In the genomic region with DNA sequence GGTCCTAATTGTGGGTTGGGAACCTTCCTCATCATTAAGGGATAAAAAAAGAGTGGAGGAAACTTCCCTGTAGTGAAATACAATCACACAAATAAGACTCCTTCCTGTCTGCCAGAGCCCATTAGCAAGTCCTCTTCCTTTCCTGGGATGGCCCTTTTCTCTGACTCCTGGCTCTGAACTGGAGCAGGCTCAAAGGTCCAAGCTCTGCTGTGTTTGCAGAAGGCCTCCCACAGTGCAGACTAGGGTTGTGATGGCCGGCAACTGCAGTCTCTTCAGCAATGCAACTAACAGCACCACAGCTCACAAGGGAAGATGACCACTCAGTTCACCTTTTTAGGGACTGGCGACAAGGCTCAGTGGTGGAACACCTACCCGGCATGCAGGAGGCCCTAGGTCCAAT, we compare ENCODE assay signal across 23 mouse cellular contexts. TPM values are rescaled to one million over a fixed set of nuclear protein-coding genes. Genes with fewer than 3 reads are reported as not detected.
A peak's percentile ranks its signal among the peaks of the same experiment; 100 is the strongest.
DNase-seq lines count a peak whose midpoint lies in the region; ATAC-seq and TF ChIP-seq lines count a peak whose summit lies in the region.
"Had no signal": no experiment of that assay in that cellular context is flagged by ENCODE, and none has a peak within 500 bp of the region (broad histone marks: within the 10 kb centered on the region; RNA-seq: fewer than 3 reads in every experiment).

No protein-coding gene starts in this region.

- peak overlapping the region; percentile 78 for H3K27ac ChIP-seq in gastrocnemius, adult 2 months
- peak overlapping the region; percentile 70 for H3K27ac ChIP-seq in heart, postnatal 0 days (ENCODE audit: low read depth)
- 0 out of 2 replicates have a peak overlapping the region, but pooled peaks have one; percentile 16 for H3K27ac ChIP-seq in liver, embryonic 11.5 days (ENCODE audit: low read depth, low read length)
- H3K27ac ChIP-seq: hindbrain, embryonic 14.5 days; limb, embryonic 15.5 days; neural tube, embryonic 12.5 days; stomach, embryonic 15.5 days had no signal

- H3K4me3 ChIP-seq in gastrocnemius, adult 2 months: no peak overlapping the region
- H3K4me3 ChIP-seq in heart, postnatal 0 days (ENCODE audit: low read depth, low read length): no peak overlapping the region
- H3K4me3 ChIP-seq in liver, embryonic 11.5 days (ENCODE audit: low read depth, low read length): no peak overlapping the region
- H3K4me3 ChIP-seq: limb, embryonic 15.5 days; neural tube, embryonic 12.5 days; stomach, embryonic 15.5 days had no signal

- H3K9ac ChIP-seq in heart, postnatal 0 days (replicated peaks; ENCODE audit: low read depth, low read length): peak overlapping the region; percentile 42; the same call in 1 of the 2 replicates
- H3K9ac ChIP-seq in liver, embryonic 11.5 days (ENCODE audit: low read depth, low read length): no peak overlapping the region
- H3K9ac ChIP-seq: hindbrain, embryonic 14.5 days; limb, embryonic 15.5 days; neural tube, embryonic 12.5 days; stomach, embryonic 15.5 days had no signal

- WGBS in heart, postnatal 0 days: 85% methylated on average over 3 of the region's 3 CpGs
- 84% methylated on average over 3 of the region's 3 CpGs for WGBS in liver, embryonic 11.5 days

- peaks cover 45% of the 10 kb centered on the region for H3K36me3 ChIP-seq in heart, postnatal 0 days (replicated peaks; ENCODE audit: control insufficient read depth, insufficient read depth, low read length)
- peaks cover 14% of the 10 kb centered on the region; the same call in 1 of the 2 replicates for H3K36me3 ChIP-seq in liver, embryonic 11.5 days (ENCODE audit: control insufficient read depth, insufficient read depth, low read length)

- no peaks in the 10 kb centered on the region for H3K27me3 ChIP-seq in heart, postnatal 0 days (ENCODE audit: control insufficient read depth, insufficient read depth, low read length)
- 0 out of 2 replicates have a peak, but pooled peaks cover 3% of the 10 kb centered on the region for H3K27me3 ChIP-seq in liver, embryonic 11.5 days (replicated peaks; ENCODE audit: control insufficient read depth, insufficient read depth, low read length)
- H3K27me3 ChIP-seq: limb, embryonic 15.5 days; neural tube, embryonic 12.5 days; stomach, embryonic 15.5 days had no signal

- H3K4me2 ChIP-seq in heart, postnatal 0 days (ENCODE audit: low read depth, low read length): no peak overlapping the region
- H3K4me2 ChIP-seq in liver, embryonic 11.5 days: no peak overlapping the region
- H3K4me2 ChIP-seq: hindbrain, embryonic 14.5 days; limb, embryonic 15.5 days; neural tube, embryonic 12.5 days; stomach, embryonic 15.5 days had no signal

- no peak for ATAC-seq in heart, postnatal 0 days (ENCODE audit: insufficient read depth, low read depth)
- ATAC-seq in liver, embryonic 11.5 days (replicated peaks; ENCODE audit: low FRiP score): no peak
- ATAC-seq in inflammation-experienced regulatory T-cells, adult 6 months: no peak
- ATAC-seq: forebrain, embryonic 14.5 days had no signal

- peaks cover 4% of the 10 kb centered on the region; the same call in 1 of the 2 replicates for H3K4me1 ChIP-seq in heart, postnatal 0 days (ENCODE audit: control insufficient read depth, insufficient read depth)
- H3K4me1 ChIP-seq in liver, embryonic 11.5 days (replicated peaks; ENCODE audit: control insufficient read depth, insufficient read depth, low read length): no peaks in the 10 kb centered on the region
- H3K4me1 ChIP-seq: limb, embryonic 15.5 days; neural tube, embryonic 12.5 days; stomach, embryonic 15.5 days had no signal

- no peak for TF ChIP-seq EP300 in heart, postnatal 0 days (IDR thresholded peaks at IDR 0.05; ENCODE audit: low read depth)

- DNase-seq in gastrocnemius, adult 2 months: no peak
- DNase-seq in gastrocnemius, postnatal 4 days (ENCODE audit: low spot score in 2 of 2): no peak
- DNase-seq in heart, postnatal 0 days (ENCODE audit: low spot score): no peak
- DNase-seq in heart, adult 9 months (ENCODE audit: low spot score in 2 of 2): no peak
- peak; percentile 78 for DNase-seq in Muller cell, postnatal 12 days (ENCODE audit: inconsistent ontology term)
- DNase-seq in liver, embryonic 11.5 days (ENCODE audit: low spot score): no peak
- DNase-seq in left cerebral cortex, adult 18-20 months (ENCODE audit: low spot score in 2 of 2): no peak
- DNase-seq: cerebellum, adult 11 months; cerebellum, postnatal 25 days; lung, postnatal 36 days; right cerebral cortex, postnatal 14 days; thymus, adult 2 months had no signal

- intact Hi-C loops in gastrocnemius, adult 2 months (cut with DNase I): no loop called here

- no peak for TF ChIP-seq CTCF in gastrocnemius, adult 2 months (IDR thresholded peaks at IDR 0.05)
- no peak for TF ChIP-seq CTCF in heart, postnatal 0 days (IDR thresholded peaks at IDR 0.05; ENCODE audit: low read depth)

- H3K9me3 ChIP-seq in heart, postnatal 0 days (replicated peaks; ENCODE audit: control insufficient read depth, low read length): no peaks in the 10 kb centered on the region
- H3K9me3 ChIP-seq in liver, embryonic 11.5 days (ENCODE audit: control insufficient read depth, low read length): no peaks in the 10 kb centered on the region
- H3K9me3 ChIP-seq: limb, embryonic 15.5 days; neural tube, embryonic 12.5 days; stomach, embryonic 15.5 days had no signal

RNA-seq across cellular contexts. Expression of a gene that starts 4.2 kb away (rescaled TPM):
- total RNA-seq in gastrocnemius, adult 2 months (2021): under 1 TPM in 1 of 2 experiments, not detected in 1; 0.06 TPM
- under 1 TPM; 0.02 to 0.10 TPM for total RNA-seq in gastrocnemius, postnatal 4 days (2021)
- 0.23 TPM in 1 of 2 replicates, not detected in the other for total RNA-seq in heart, postnatal 0 days (2014; rRNA removed; ENCODE audit: low replicate concordance)
- polyA plus RNA-seq in heart, postnatal 0 days (2015; fragmentation: Nextera tagmentation; extraction: Ambion mirVana): not detected in 2 replicates
- polyA plus RNA-seq in liver, embryonic 11.5 days (2014; fragmentation: Nextera tagmentation; extraction: Ambion mirVana): 0.16 TPM in 1 of 2 replicates, not detected in the other
- total RNA-seq in left cerebral cortex, adult 18-20 months (2021): under 1 TPM in 1 of 2 experiments, not detected in 1; 0.05 TPM
- polyA plus RNA-seq in inflammation-experienced regulatory T-cells, adult 6 months (2017; shearing (Covaris generic)): not detected
- total RNA-seq: adrenal gland, adult 2 months; granulocyte monocyte progenitor cell, adult 5-6 weeks; layer of hippocampus, postnatal 25 days; left cerebral cortex, postnatal 25 days; MEL had no signal
- polyA plus RNA-seq: forebrain, embryonic 14.5 days; hindbrain, embryonic 14.5 days; neural tube, embryonic 12.5 days had no signal

RNA-seq across cellular contexts. Expression of a gene that starts 23.8 kb away (rescaled TPM):
- 10 to 100 TPM; 14.2 to 15.1 TPM for total RNA-seq in gastrocnemius, adult 2 months (2021)
- total RNA-seq in gastrocnemius, postnatal 4 days (2021): 10 to 100 TPM; 43.3 to 49.6 TPM
- total RNA-seq in heart, postnatal 0 days (2014; rRNA removed; ENCODE audit: low replicate concordance): 43.3 and 46.6 TPM in 2 replicates
- polyA plus RNA-seq in heart, postnatal 0 days (2015; fragmentation: Nextera tagmentation; extraction: Ambion mirVana): 59.2 and 62.2 TPM in 2 replicates
- polyA plus RNA-seq in liver, embryonic 11.5 days (2014; fragmentation: Nextera tagmentation; extraction: Ambion mirVana): 133 and 135 TPM in 2 replicates
- 10 to 100 TPM; 82.7 to 89.4 TPM for total RNA-seq in left cerebral cortex, adult 18-20 months (2021)
- polyA plus RNA-seq in inflammation-experienced regulatory T-cells, adult 6 months (2017; shearing (Covaris generic)): 10 to 100 TPM; 23.4 to 58.2 (median 50.6) TPM

RNA-seq across cellular contexts. Expression of a gene that starts 36.4 kb away (rescaled TPM):
- total RNA-seq in gastrocnemius, adult 2 months (2021): 10 to 100 TPM; 38.7 to 50.9 TPM
- 10 to 100 TPM; 44.6 to 45.1 TPM for total RNA-seq in gastrocnemius, postnatal 4 days (2021)
- total RNA-seq in heart, postnatal 0 days (2014; rRNA removed; ENCODE audit: low replicate concordance): 48.3 and 161 TPM in 2 replicates
- 32.3 and 41.9 TPM in 2 replicates for polyA plus RNA-seq in heart, postnatal 0 days (2015; fragmentation: Nextera tagmentation; extraction: Ambion mirVana)
- polyA plus RNA-seq in liver, embryonic 11.5 days (2014; fragmentation: Nextera tagmentation; extraction: Ambion mirVana): 78.6 and 80.2 TPM in 2 replicates
- total RNA-seq in left cerebral cortex, adult 18-20 months (2021): 10 to 100 TPM; 27.5 to 32.6 TPM
- 10 to 100 TPM; 10.4 to 14.6 (median 10.6) TPM for polyA plus RNA-seq in inflammation-experienced regulatory T-cells, adult 6 months (2017; shearing (Covaris generic))

RNA-seq across cellular contexts. Expression of a gene that starts 57.4 kb away (rescaled TPM):
- 10 to 100 TPM; 24.3 to 32.0 TPM for total RNA-seq in gastrocnemius, adult 2 months (2021)
- total RNA-seq in gastrocnemius, postnatal 4 days (2021): 10 to 100 TPM; 32.8 to 37.3 TPM
- total RNA-seq in heart, postnatal 0 days (2014; rRNA removed; ENCODE audit: low replicate concordance): 10.8 and 11.4 TPM in 2 replicates
- polyA plus RNA-seq in heart, postnatal 0 days (2015; fragmentation: Nextera tagmentation; extraction: Ambion mirVana): 2.2 and 3.5 TPM in 2 replicates
- polyA plus RNA-seq in liver, embryonic 11.5 days (2014; fragmentation: Nextera tagmentation; extraction: Ambion mirVana): 5.0 and 6.8 TPM in 2 replicates
- total RNA-seq in left cerebral cortex, adult 18-20 months (2021): 100 to 1,000 TPM; 256 to 274 TPM
- polyA plus RNA-seq in inflammation-experienced regulatory T-cells, adult 6 months (2017; shearing (Covaris generic)): 10 to 100 TPM in 1 of 3 experiments, 1 to 10 TPM in 2; 3.0 to 15.1 (median 8.5) TPM

Comparison
In these comparisons a context has a peak if more than half of its experiments do, and no peak if none do; other contexts are left out.
1. H3K27ac ChIP-seq: peak in every context shown above with its lines; median percentile 78 in gastrocnemius, adult 2 months; 70 in heart, postnatal 0 days; 16 in liver, embryonic 11.5 days.